Mouse (Mus musculus): ENCODE data around the gene Evc. TPM values are rescaled to one million over a fixed set of nuclear protein-coding genes. Genes with fewer than 3 reads are reported as not detected.

Evc gene
- total RNA-seq, 2 experiments from 2014 or later = 8.1 to 9.9 TPM

- DNase-seq (ENCODE audit: low spot score in 2 of 2) = no peak
Observed at GRCm38 (mm10) chr5:37312980-37313722, 23.5 kb downstream of the Evc start.

GRCm38 (mm10) chr5:37310026-37310425, 26.7 kb downstream of the Evc start:
- no peak for DNase-seq (ENCODE audit: low spot score in 2 of 2)

GRCm38 (mm10) chr5:37298370-37298769, 38.3 kb downstream of the Evc start:
- DNase-seq (ENCODE audit: low spot score in 2 of 2) = no peak

GRCm38 (mm10) chr5:37296717-37297116, 40.0 kb downstream of the Evc start:
- DNase-seq (ENCODE audit: low spot score in 2 of 2) = peak in 1 of 2 experiments; percentile 33

DNA sequence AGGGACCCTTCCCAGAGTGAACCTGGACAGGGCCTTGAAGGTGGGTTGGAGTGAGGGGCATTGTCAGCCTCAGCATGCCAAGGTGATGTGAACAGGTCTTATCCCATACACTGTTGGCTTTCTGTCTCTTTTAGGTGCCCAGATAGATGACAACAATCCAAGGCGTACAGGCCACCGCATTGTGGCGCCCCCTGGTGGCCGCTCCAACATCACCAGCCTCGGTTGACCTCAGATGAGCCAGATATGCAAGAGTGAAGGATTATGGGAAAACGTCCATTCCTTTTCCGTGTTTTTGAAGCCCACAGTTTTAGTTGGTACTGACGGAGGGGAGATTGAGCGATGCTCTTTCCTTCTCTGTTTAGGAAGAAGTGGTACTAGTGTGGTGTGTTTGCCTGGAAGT, 45.7 kb downstream of the Evc start:
- peak in 1 of 2 experiments; percentile 36 for DNase-seq (ENCODE audit: low spot score in 2 of 2)

DNA sequence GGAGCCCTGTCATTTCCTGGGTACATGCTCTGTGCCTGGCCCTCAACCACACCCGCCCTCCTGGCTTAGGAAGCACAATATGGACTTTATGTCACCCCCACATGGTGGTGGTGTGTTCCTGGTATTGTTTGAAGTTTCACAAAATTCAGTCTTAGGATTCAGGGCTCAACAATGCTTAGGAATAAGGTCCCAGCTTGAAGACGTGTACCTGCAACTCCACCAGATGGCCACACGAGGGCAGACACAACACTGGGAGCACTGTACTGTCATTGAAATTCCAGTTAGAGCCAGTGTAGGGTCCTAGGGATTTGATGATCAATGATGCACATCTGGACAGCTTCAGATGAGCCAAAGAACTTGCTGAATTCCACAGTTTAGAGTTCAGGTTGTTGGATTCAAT, 47.5 kb downstream of the Evc start:
- peak; percentile 65 to 72 for DNase-seq (ENCODE audit: low spot score in 2 of 2)

DNA sequence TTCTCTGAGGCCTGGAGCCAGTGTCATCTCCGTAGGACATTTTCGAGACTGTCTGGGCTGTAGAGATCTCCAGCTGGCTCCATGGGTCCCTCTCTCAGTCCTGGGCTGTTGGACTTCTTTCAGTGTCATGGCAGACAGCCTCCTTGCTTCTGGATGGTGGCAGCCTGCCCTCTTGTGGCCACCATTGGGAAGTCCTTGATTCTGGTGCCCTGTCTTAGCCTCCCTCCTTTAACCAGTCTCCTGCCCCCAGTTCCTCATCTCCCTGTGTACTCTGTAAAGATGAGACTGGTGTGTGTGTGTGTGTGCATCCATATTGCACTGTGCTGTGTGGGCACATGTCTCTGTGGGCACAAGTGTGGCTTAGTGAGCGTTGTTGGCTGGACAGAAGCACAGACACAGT, 48.3 kb downstream of the Evc start:
- peak; percentile 60 for DNase-seq (ENCODE audit: low spot score in 2 of 2)

- DNase-seq (ENCODE audit: low spot score in 2 of 2) = no peak
Observed at GRCm38 (mm10) chr5:37281021-37281420, 55.7 kb downstream of the Evc start.

DNA sequence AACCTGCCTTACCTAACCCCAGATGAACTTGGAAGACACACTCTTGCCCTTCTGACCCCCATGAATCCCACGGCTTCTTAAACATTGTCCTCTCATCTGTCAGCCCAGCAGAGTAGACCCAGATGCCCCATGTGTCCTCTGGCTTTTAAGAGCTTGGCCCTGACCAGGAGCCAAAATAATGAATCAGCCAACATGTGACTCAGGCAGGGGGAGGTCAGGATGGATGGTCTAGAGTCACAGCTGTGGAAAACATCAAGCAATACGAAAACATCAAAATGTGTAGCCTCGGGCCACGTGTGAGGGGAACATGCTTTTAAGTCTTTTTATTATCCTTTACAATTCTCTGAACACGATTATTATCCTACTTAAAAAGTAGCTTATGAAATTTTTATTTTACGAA, 72.9 kb downstream of the Evc start:
- DNase-seq (ENCODE audit: low spot score in 2 of 2) = no peak

DNA sequence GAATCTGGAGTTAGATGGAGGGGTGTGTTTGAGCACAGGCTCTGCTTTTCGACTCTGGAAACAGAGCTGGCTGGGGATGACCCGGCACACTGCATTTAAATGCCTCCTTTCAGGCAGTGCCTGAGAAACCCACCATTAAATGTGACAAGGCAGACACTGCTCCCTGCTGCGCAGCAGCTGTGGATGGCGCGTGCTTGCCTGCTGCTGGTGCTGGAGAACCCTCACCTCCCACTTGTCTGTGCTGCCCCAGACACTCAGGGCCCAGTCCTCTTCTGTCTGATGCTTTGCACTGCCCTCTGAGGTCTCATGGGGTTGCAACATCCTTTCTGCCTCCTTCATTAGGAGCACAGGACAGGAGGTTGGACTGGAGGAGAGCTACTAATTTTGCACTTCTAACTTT, 75.0 kb downstream of the Evc start:
- DNase-seq (ENCODE audit: low spot score in 2 of 2) = no peak

DNA sequence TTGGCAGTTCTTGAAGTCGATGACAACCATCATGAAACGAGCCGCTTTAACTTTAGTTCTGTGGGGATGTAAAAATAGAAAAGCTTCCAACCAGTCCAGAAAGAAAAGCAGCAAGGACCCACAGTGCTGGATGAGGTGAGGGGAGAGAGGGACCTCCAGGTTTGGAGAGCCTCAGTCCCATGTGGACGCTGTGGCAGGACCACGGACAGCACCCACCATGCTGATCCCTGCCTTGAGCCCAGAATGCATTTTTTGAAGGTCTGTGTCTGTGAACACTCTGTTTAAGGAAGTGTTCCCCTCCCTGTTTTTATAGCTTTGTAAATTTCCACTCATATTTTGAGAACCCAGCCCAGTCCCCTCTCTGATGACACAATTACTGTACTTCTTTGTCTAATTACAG, 79.5 kb downstream of the Evc start:
- no peak for DNase-seq (ENCODE audit: low spot score in 2 of 2)

DNA sequence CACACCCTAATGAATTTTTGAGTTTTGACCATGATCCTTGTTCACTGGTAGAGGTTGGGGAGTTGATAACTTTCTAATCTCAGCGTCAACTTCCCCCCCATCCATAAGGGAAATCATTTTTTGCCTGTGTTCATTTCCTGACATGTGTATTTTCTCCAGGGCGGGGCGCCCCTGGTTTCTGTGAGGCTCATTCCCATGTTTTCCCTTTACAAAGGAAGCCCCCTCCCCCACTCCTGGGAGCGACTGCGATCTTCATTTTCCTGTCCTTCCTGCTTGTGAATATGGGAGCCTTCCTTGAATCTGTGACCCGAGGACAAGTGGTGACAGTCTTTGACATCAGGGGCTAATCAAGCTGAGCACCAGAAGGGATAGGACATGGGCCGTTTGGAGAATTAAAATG, 79.9 kb downstream of the Evc start:
- DNase-seq (ENCODE audit: low spot score in 2 of 2) = no peak

GRCm38 (mm10) chr5:37254523-37254922, 82.2 kb downstream of the Evc start:
- DNase-seq (ENCODE audit: low spot score in 2 of 2) = no peak

- no peak for DNase-seq (ENCODE audit: low spot score in 2 of 2)
Observed at GRCm38 (mm10) chr5:37252101-37252804, 84.4 kb downstream of the Evc start.

- DNase-seq (ENCODE audit: low spot score in 2 of 2) = no peak
Observed at GRCm38 (mm10) chr5:37251596-37251995, 85.1 kb downstream of the Evc start.

GRCm38 (mm10) chr5:37248870-37249269, 87.8 kb downstream of the Evc start:
- no peak for DNase-seq (ENCODE audit: low spot score in 2 of 2)

- DNase-seq (ENCODE audit: low spot score in 2 of 2) = no peak
Observed at GRCm38 (mm10) chr5:37247456-37247855, 89.2 kb downstream of the Evc start.

DNA sequence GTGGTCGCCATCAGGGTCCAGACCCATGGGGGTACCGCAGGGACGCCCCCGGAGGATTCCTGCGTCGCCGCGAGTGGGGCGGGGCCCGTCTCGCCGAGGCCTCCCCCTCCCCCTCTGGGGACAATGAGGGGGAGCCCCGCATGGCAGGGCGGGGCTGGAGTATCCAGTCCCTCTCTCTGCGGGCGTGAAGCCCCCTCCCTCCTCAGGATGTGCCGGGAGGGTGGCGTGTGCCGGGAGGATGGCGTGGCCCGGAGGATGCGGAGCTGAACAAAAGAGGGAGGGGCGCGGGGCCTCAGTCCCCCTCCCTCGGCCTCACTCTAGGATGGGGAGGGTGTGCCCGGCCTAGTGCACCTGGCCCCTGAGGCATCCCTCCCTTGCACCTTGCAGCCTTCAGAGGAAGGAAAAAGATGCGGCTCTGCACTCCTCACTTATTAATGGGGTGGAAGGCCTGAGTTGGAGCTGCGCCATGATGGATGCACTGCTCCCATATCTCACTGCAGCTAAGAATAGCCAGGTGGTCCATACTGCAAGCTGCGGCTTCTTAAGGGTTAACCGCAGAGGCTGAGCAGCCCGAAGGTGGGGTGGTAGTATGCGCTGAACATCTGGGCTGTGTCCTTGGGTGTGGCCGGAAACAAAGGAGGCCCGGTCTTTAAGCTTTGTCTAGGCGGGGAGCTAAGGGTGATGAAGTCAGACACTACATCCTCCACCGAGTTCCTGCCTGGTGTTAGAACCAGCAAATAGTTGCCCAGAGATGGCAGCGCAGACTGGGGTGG, 90.4 kb downstream of the Evc start:
- peak; percentile 54 for DNase-seq (ENCODE audit: low spot score in 2 of 2)

DNA sequence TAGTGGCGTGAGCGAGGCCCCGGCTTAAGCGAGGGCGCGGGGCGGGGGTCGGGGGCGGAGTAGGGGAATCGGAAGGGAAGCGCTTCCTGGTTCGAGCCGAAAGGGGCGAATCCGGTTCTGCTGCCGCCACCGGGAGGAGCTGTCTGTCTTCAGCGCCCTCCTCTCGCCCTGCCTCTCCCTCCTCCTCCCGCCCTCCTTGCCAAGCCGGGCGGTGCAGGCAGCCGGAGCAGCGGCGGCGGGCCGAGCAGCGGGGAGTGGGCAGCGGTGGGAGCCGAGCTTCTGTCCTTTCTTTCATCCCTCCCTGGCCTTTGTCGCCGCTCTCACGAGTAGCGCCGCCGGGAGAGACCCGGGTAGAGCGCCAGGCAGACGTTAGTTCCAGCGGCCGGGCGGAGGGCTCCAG, 91.0 kb downstream of the Evc start:
- peak; percentile 75 to 86 for DNase-seq (ENCODE audit: low spot score in 2 of 2)

GRCm38 (mm10) chr5:37244666-37245242, 91.9 kb downstream of the Evc start:
- no peak for DNase-seq (ENCODE audit: low spot score in 2 of 2)

- DNase-seq (ENCODE audit: low spot score in 2 of 2) = peak; percentile 52 to 73
Observed at GRCm38 (mm10) chr5:37244161-37244560, 92.5 kb downstream of the Evc start.

Measured in layer of hippocampus, postnatal 14 days (tissue).